Mouse (Mus musculus) olfactory bulb, adult 2 months (tissue): ENCODE results near the gene Usp49.

ENCODE experiments used
- CTCF ChIP-seq: fragments of 200-500 bp; IDR thresholded peaks from 2 replicates; pipeline ENCODE4 v1.5.1; 2012; ENCODE audit warnings: low read depth, mild to moderate bottlenecking, low read length, moderate library complexity; ENCODE audit not compliant: insufficient read depth
- POLR2A ChIP-seq: fragments of 200-500 bp; IDR thresholded peaks from 2 replicates; pipeline ENCODE4 v1.6.1; 2012; ENCODE audit warnings: mild to moderate bottlenecking, low read depth, low read length, moderate library complexity; ENCODE audit not compliant: insufficient read depth

- TF ChIP-seq POLR2A (peak; percentile 55), CTCF (no peak)
These were observed 37.2 kb upstream of the Usp49 start for GRCm38 (mm10) chr17:47593215-47593853.
